Mouse (Mus musculus): ENCODE data around the gene Umad1. TPM values are rescaled to one million over a fixed set of nuclear protein-coding genes. Genes with fewer than 3 reads are reported as not detected.

The Umad1 gene
- polyA plus RNA-seq, 1 experiment from 2014 or later = 24.0 TPM

- Histone ChIP-seq H3K36me3 (ENCODE audit: control insufficient read depth, insufficient read depth) (no peaks in the 10 kb centered on the region), H3K4me1 (replicated peaks; ENCODE audit: control insufficient read depth, insufficient read depth, low read length) (no peaks in the 10 kb centered on the region), H3K27me3 (replicated peaks; ENCODE audit: control insufficient read depth, insufficient read depth, low read length) (no peaks in the 10 kb centered on the region), H3K4me2 (replicated peaks; ENCODE audit: low read depth) (peak overlapping the region; percentile 90), H3K9me3 (ENCODE audit: control insufficient read depth) (no peaks in the 10 kb centered on the region), H3K4me3 (ENCODE audit: low read depth, low read length) (peak overlapping the region; percentile 93), H3K27ac (ENCODE audit: low read depth, low read length) (peak overlapping the region; percentile 82), H3K9ac (ENCODE audit: low read depth, low read length) (peak overlapping the region; percentile 81)
- ATAC-seq = no peak
- no peak for TF ChIP-seq CTCF (IDR thresholded peaks at IDR 0.05; ENCODE audit: low read depth)
- 0% methylated on average over 8 of the region's 8 CpGs for WGBS
Measured at GRCm38 (mm10) chr6:8259667-8260044, 568 bp downstream of the Umad1 start.

- Histone ChIP-seq H3K27me3 (replicated peaks; ENCODE audit: control insufficient read depth, insufficient read depth, low read length) (no peaks in the 10 kb centered on the region), H3K9me3 (ENCODE audit: control insufficient read depth) (no peaks in the 10 kb centered on the region), H3K4me1 (replicated peaks; ENCODE audit: control insufficient read depth, insufficient read depth, low read length) (no peaks in the 10 kb centered on the region), H3K9ac (ENCODE audit: low read depth, low read length) (no peak overlapping the region), H3K27ac (ENCODE audit: low read depth, low read length) (no peak overlapping the region), H3K4me2 (replicated peaks; ENCODE audit: low read depth) (no peak overlapping the region), H3K4me3 (ENCODE audit: low read depth, low read length) (no peak overlapping the region), H3K36me3 (ENCODE audit: control insufficient read depth, insufficient read depth) (no peaks in the 10 kb centered on the region)
- ATAC-seq = no peak
- no peak for TF ChIP-seq CTCF (IDR thresholded peaks at IDR 0.05; ENCODE audit: low read depth)
- 64% methylated on average over 3 of the region's 3 CpGs for WGBS
Measured at GRCm38 (mm10) chr6:8271047-8271446, 12.0 kb downstream of the Umad1 start.

GRCm38 (mm10) chr6:8274387-8275054 lies 15.4 kb downstream of the Umad1 start:
- Histone ChIP-seq H3K9me3 (ENCODE audit: control insufficient read depth) (no peaks in the 10 kb centered on the region), H3K27ac (ENCODE audit: low read depth, low read length) (peak overlapping the region; percentile 29; the same call in 1 of the 2 replicates), H3K9ac (ENCODE audit: low read depth, low read length) (no peak overlapping the region), H3K4me2 (replicated peaks; ENCODE audit: low read depth) (0 out of 2 replicates have a peak overlapping the region, but pooled peaks have one; percentile 32), H3K27me3 (replicated peaks; ENCODE audit: control insufficient read depth, insufficient read depth, low read length) (no peaks in the 10 kb centered on the region), H3K36me3 (ENCODE audit: control insufficient read depth, insufficient read depth) (no peaks in the 10 kb centered on the region), H3K4me3 (ENCODE audit: low read depth, low read length) (no peak overlapping the region), H3K4me1 (replicated peaks; ENCODE audit: control insufficient read depth, insufficient read depth, low read length) (no peaks in the 10 kb centered on the region)
- WGBS = 36% methylated on average over 6 of the region's 6 CpGs
- TF ChIP-seq CTCF (IDR thresholded peaks at IDR 0.05; ENCODE audit: low read depth) = peak; percentile 79
- ATAC-seq = 0 out of 2 replicates have a peak, but pooled peaks have one; percentile 38

GRCm38 (mm10) chr6:8275098-8275497 lies 16.0 kb downstream of the Umad1 start:
- H3K9ac ChIP-seq (ENCODE audit: low read depth, low read length) = no peak overlapping the region
- H3K36me3 ChIP-seq (ENCODE audit: control insufficient read depth, insufficient read depth) = no peaks in the 10 kb centered on the region
- H3K4me1 ChIP-seq (replicated peaks; ENCODE audit: control insufficient read depth, insufficient read depth, low read length) = no peaks in the 10 kb centered on the region
- H3K4me3 ChIP-seq (ENCODE audit: low read depth, low read length) = no peak overlapping the region
- H3K27me3 ChIP-seq (replicated peaks; ENCODE audit: control insufficient read depth, insufficient read depth, low read length) = no peaks in the 10 kb centered on the region
- H3K9me3 ChIP-seq (ENCODE audit: control insufficient read depth) = no peaks in the 10 kb centered on the region
- H3K4me2 ChIP-seq (replicated peaks; ENCODE audit: low read depth) = no peak overlapping the region
- peak; percentile 67 for TF ChIP-seq CTCF (IDR thresholded peaks at IDR 0.05; ENCODE audit: low read depth)
- no peak for ATAC-seq
- 18% methylated on average over 1 of the region's 1 CpGs for WGBS
- no peak overlapping the region for H3K27ac ChIP-seq (ENCODE audit: low read depth, low read length)

GRCm38 (mm10) chr6:8276431-8276830 lies 17.3 kb downstream of the Umad1 start:
- no peaks in the 10 kb centered on the region for H3K4me1 ChIP-seq (replicated peaks; ENCODE audit: control insufficient read depth, insufficient read depth, low read length)
- H3K36me3 ChIP-seq (ENCODE audit: control insufficient read depth, insufficient read depth) = no peaks in the 10 kb centered on the region
- TF ChIP-seq CTCF (IDR thresholded peaks at IDR 0.05; ENCODE audit: low read depth) = no peak
- H3K27me3 ChIP-seq (replicated peaks; ENCODE audit: control insufficient read depth, insufficient read depth, low read length) = no peaks in the 10 kb centered on the region
- WGBS = 42% methylated on average over 4 of the region's 4 CpGs
- no peak overlapping the region for H3K9ac ChIP-seq (ENCODE audit: low read depth, low read length)
- no peaks in the 10 kb centered on the region for H3K9me3 ChIP-seq (ENCODE audit: control insufficient read depth)
- H3K27ac ChIP-seq (ENCODE audit: low read depth, low read length) = no peak overlapping the region
- H3K4me2 ChIP-seq (replicated peaks; ENCODE audit: low read depth) = no peak overlapping the region
- no peak overlapping the region for H3K4me3 ChIP-seq (ENCODE audit: low read depth, low read length)
- no peak for ATAC-seq

- no peaks in the 10 kb centered on the region for H3K4me1 ChIP-seq (replicated peaks; ENCODE audit: control insufficient read depth, insufficient read depth, low read length)
- no peak overlapping the region for H3K27ac ChIP-seq (ENCODE audit: low read depth, low read length)
- ATAC-seq = no peak
- H3K4me2 ChIP-seq (replicated peaks; ENCODE audit: low read depth) = no peak overlapping the region
- no peak overlapping the region for H3K9ac ChIP-seq (ENCODE audit: low read depth, low read length)
- no peaks in the 10 kb centered on the region for H3K27me3 ChIP-seq (replicated peaks; ENCODE audit: control insufficient read depth, insufficient read depth, low read length)
- TF ChIP-seq CTCF (IDR thresholded peaks at IDR 0.05; ENCODE audit: low read depth) = peak; percentile 62
- H3K36me3 ChIP-seq (ENCODE audit: control insufficient read depth, insufficient read depth) = no peaks in the 10 kb centered on the region
- WGBS = 74% methylated on average over 5 of the region's 5 CpGs
- no peaks in the 10 kb centered on the region for H3K9me3 ChIP-seq (ENCODE audit: control insufficient read depth)
- H3K4me3 ChIP-seq (ENCODE audit: low read depth, low read length) = no peak overlapping the region
Measured at GRCm38 (mm10) chr6:8278426-8279002, 19.4 kb downstream of the Umad1 start.

All from intestine, postnatal 0 days (tissue).